Mouse (Mus musculus) heart, embryonic 16.5 days (tissue): Measurements from ENCODE around the gene Tmem91. TPM values are rescaled to one million over a fixed set of nuclear protein-coding genes. Genes with fewer than 3 reads are reported as not detected.
A peak's percentile ranks its signal among the peaks of the same experiment; 100 is the strongest.

Source experiments
- ATAC-seq: fragments of 200-750 bp; cut with Nextera tagmentation; replicated peaks from 2 replicates; pipeline ENCODE4 v1.8.0; 2017; ENCODE audit warnings: moderate number of reproducible peaks; ENCODE audit not compliant: insufficient read depth, low FRiP score; ENCODE audit errors: extremely low read depth
- H3K27ac ChIP-seq: fragments of 300-500 bp; sonication (generic); 2 replicates; pipeline ENCODE4 v1.5.1; 2014; ENCODE audit warnings: mild to moderate bottlenecking, low read length, control low read depth, moderate library complexity
- H3K27me3 ChIP-seq: fragments of 300-500 bp; sonication (generic); 2 replicates; pipeline ENCODE4 v1.6.1; 2014; ENCODE audit warnings: low read length, mixed read lengths; ENCODE audit not compliant: control insufficient read depth, insufficient read depth
- H3K36me3 ChIP-seq: fragments of 300-500 bp; sonication (generic); 2 replicates; pipeline ENCODE4 v1.6.1; 2014; ENCODE audit not compliant: control insufficient read depth, insufficient read depth
- H3K4me1 ChIP-seq: fragments of 300-500 bp; sonication (generic); 2 replicates; pipeline ENCODE4 v1.6.1; 2014; ENCODE audit warnings: low read length, mixed read lengths; ENCODE audit not compliant: control insufficient read depth, insufficient read depth
- H3K4me2 ChIP-seq: fragments of 300-500 bp; sonication (generic); 2 replicates; pipeline ENCODE4 v1.6.1; 2014; ENCODE audit warnings: low read depth, mild to moderate bottlenecking, control low read depth, low read length
- H3K4me3 ChIP-seq: fragments of 300-500 bp; sonication (generic); 2 replicates; pipeline ENCODE4 v1.5.1; 2014; ENCODE audit warnings: mild to moderate bottlenecking, control low read depth, low read length
- H3K9ac ChIP-seq: fragments of 300-500 bp; sonication (generic); 2 replicates; pipeline ENCODE4 v1.6.1; 2014; ENCODE audit warnings: low read length, control low read depth
- H3K9me3 ChIP-seq: fragments of 300-500 bp; sonication (generic); replicated peaks from 2 replicates; pipeline ENCODE4 v1.6.1; 2016; ENCODE audit warnings: low read length; ENCODE audit not compliant: control insufficient read depth
- WGBS: fragments of 180-500 bp; shearing (Covaris S2); extraction: QIAGEN DNeasy Blood & Tissue Kit; methylation state at CpG from one replicate; pipeline ENCODE4 v1.1.7; 2014; 5-methylcytosine and 5-hydroxymethylcytosine counted together
- polyA plus RNA-seq: library from polyadenylated mRNA; unstranded; fragments of >200 nt; fragmentation: Nextera tagmentation; extraction: Ambion mirVana; gene quantifications from 2 replicates; pipeline ENCODE4 v1.2.1, GENCODE M21; 2015

The Tmem91 gene
- polyA plus RNA-seq, 1 experiment from 2014 or later, result 2.2 TPM

DNA sequence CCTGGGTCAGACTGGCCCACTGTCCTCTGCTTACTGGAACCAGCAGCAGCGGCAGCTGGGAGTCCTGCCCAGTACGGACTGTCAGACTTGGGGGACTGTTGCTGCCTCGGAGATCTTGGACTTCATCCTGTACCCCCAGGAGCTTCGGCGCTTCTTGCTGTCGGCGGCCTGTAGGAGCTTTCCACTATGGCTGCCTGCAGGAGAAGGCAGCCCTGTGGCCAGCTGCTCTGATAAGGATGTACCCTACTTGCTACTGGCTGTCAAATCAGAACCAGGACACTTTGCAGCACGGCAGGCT is 46.7 kb downstream of the Tmem91 start:
- H3K4me3 ChIP-seq, result peak overlapping the region; percentile 52
- peaks cover 23% of the 10 kb centered on the region for H3K4me1 ChIP-seq
- H3K27me3 ChIP-seq, result no peaks in the 10 kb centered on the region
- no peaks in the 10 kb centered on the region for H3K9me3 ChIP-seq
- peak overlapping the region; percentile 70 for H3K9ac ChIP-seq
- 40% methylated on average over 8 of the region's 8 CpGs for WGBS
- no peak for ATAC-seq
- H3K36me3 ChIP-seq, result peaks cover 9% of the 10 kb centered on the region
- H3K27ac ChIP-seq, result no peak overlapping the region
- peak overlapping the region; percentile 67 for H3K4me2 ChIP-seq

DNA sequence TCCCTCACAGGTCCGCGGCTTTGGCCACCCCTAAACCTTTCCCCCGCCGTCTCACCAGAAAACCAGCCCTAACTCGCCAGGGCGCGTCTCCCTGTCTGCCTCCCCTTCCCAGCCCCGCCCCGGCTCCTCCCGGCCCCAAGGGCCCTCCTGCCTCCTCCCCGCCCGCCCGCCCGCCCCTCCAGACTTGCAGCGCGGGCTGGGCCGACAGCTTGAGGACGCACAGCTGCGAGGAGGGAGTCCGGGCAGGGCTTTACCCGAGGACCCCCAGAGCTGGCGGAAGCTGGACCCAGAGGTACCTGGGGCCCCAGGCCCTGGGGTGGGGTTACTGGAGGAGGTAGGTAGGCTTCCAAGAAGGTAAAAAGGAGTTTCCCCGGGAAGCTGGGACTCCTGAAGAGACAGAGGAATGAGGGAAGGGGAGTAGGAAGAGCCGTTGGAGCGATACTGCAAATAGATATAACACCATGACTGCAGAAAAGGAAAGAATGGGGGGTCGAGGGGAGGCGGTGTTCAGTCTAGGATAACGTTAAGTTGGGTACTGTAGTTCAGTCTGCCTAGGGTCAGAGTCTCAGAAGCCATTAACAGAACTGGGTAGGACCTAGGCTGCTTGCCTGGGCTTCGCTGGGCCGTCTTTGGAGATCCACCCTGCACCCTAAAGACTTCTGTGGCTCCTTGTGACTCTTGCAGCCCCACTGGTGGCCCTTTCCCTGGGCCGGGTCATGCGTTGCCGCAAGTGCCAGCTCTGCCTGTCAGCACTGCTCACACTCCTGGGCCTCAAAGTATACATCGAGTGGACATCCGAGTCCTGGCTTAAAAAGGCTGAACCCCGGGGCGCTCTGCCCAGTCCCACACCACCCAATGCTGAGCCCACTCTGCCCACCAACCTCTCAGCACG is 47.3 kb downstream of the Tmem91 start:
- no peaks in the 10 kb centered on the region for H3K27me3 ChIP-seq
- 14% methylated on average over 38 of the region's 38 CpGs for WGBS
- peaks cover 23% of the 10 kb centered on the region for H3K4me1 ChIP-seq
- H3K36me3 ChIP-seq, result peaks cover 13% of the 10 kb centered on the region
- no peaks in the 10 kb centered on the region for H3K9me3 ChIP-seq
- H3K27ac ChIP-seq, result peak overlapping the region; percentile 77
- H3K4me3 ChIP-seq, result peak overlapping the region; percentile 52
- ATAC-seq, result peak; percentile 76
- peak overlapping the region; percentile 67 for H3K4me2 ChIP-seq
- H3K9ac ChIP-seq, result peak overlapping the region; percentile 70

DNA sequence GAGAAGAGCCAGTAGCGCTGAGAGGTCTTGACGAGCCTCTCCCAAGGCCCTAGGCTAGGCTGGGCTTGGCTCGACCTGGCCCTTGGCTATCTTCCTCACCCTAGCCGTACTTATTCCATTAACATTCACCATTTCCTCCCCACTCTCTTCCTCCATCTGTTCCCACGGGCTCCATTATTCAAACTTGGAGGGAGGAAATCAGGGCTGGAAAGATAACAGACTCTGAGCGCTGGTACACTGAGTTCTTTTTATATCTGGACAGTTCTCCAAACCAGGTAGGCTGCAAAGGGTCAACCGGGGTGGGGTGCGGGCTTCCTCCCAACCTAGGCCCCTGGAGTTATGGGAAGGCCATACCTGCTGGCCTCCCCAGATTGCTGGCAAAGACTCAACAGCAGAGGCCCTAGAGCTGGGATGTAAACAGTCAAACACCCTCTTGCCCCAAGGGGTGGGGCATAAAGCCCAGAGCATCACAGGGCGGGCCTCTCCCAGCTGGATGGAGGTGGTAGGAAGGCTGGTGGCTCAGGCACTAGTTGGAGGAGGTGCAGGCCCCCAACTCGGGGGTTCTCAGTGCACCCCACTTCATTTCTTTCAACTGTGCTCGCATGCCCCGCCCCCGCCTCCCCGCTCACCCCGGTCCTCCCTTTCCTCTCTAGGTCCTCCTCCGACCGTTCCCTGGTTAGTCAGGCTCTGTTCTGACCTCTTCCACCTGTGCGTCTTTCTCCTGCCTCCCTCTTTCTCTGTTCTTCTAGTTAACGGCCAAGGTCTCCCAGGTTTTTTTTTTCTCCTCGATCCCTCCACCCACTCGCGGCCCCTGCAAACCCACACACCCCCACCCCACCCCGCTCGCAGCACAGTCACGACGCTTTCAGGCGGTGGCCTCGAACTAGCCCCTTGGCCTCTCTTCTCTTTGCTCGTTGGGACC is 48.2 kb downstream of the Tmem91 start, which contains the start of gene B3gnt8:
TSS of gene B3gnt8 (plus strand) at position 146 of the 922 bp plus-strand sequence.
- H3K4me1 ChIP-seq, result peaks cover 23% of the 10 kb centered on the region
- H3K4me2 ChIP-seq, result peak within 1 kb of the TSS; percentile 67
- peak; percentile 53 for ATAC-seq
- WGBS, result 11% methylated on average over 29 of the region's 29 CpGs
- H3K9ac ChIP-seq, result peak within 1 kb of the TSS; percentile 70
- H3K36me3 ChIP-seq, result peaks cover 20% of the 10 kb centered on the region
- no peaks in the 10 kb centered on the region for H3K27me3 ChIP-seq
- H3K27ac ChIP-seq, result peak within 1 kb of the TSS; percentile 77
- peak within 1 kb of the TSS; percentile 52 for H3K4me3 ChIP-seq
- H3K9me3 ChIP-seq, result no peaks in the 10 kb centered on the region

DNA sequence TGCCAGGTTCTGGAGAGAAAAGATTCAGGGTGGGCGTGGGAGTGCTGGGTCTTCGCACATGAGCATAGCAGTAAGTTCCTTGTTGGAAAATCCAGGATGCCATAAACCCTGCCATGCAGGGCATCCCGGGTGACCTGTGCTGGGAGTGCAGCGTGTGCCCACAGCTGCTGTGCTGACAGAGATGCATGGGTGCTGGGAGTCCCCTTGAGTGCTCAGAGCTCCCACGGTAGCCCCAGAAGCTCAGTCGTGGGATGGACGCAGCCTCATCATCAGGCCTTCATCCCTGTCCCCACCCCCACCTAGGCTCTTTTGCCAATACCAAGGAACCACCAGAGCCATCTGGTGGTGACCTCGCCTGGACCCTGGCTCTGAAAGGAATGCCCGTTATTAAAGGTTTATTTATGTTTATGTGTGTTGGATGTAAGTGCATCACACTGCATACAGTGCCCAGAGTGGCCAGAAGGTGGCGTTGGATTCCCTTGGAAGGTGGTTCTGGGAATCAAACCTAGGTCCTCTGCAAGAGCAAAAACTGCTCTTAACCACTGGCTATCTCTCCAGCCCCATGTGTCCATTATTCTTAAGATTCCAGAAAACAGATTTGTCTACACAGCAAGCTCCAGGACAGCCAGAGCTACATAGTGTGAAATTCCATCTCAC is 49.2 kb downstream of the Tmem91 start:
- Histone ChIP-seq H3K9ac (no peak overlapping the region), H3K27ac (peak overlapping the region; percentile 77; the same call in 1 of the 2 replicates), H3K27me3 (no peaks in the 10 kb centered on the region), H3K4me3 (no peak overlapping the region), H3K9me3 (no peaks in the 10 kb centered on the region), H3K4me1 (peaks cover 23% of the 10 kb centered on the region), H3K4me2 (no peak overlapping the region), H3K36me3 (peaks cover 25% of the 10 kb centered on the region)
- no peak for ATAC-seq
- 80% methylated on average over 10 of the region's 10 CpGs for WGBS

DNA sequence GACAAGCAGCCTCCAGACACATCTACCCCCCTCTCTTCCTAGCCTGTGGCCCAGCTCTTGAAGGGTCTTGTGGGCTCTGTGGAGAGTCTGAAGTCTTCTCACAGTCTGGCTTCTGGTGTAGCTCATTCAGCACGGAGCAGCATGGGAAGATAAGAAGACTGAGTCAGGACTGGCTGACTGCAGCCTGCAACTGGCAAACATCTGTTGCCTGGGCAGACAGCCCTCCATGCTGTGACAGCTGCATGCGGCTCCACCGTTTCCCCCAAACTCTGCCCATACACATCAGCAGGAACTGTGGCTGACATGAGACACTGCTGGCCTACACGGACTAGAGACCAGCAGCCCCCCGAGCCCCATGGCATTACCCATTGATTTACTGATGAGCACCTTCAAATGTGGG is 50.1 kb downstream of the Tmem91 start:
- Histone ChIP-seq H3K4me1 (peaks cover 27% of the 10 kb centered on the region), H3K36me3 (peaks cover 25% of the 10 kb centered on the region)

DNA sequence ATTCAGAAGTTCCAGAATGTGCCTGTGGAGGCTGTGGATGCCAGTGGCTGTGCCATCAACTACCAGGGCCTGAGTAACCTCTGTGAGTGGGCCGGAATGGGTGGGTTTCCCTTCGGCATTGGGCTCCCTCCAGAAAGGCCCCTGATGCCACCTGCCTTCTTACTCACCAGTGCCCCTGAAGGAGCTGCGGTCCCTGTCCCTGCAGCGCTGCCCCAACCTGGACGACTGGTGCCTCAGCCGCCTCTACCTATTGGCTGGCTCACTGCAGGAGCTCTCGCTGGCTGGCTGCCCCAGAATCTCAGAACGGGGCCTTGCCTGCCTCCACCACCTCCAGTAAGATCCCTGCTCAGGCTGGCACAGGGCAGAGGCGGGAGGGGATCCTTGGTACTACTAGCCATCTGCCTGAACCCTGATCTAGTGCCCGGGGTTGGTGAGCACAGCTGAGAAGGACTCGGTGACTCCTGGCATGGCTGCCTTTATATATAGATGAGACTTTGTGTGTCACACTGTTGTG is 51.1 kb downstream of the Tmem91 start:
- Histone ChIP-seq H3K27me3 (no peaks in the 10 kb centered on the region), H3K9me3 (no peaks in the 10 kb centered on the region), H3K4me1 (peaks cover 30% of the 10 kb centered on the region), H3K27ac (no peak overlapping the region), H3K9ac (no peak overlapping the region), H3K4me2 (no peak overlapping the region), H3K36me3 (peaks cover 25% of the 10 kb centered on the region), H3K4me3 (no peak overlapping the region)
- WGBS, result 85% methylated on average over 11 of the region's 11 CpGs
- no peak for ATAC-seq

More for the DNA sequence above, 50.1 kb downstream of the Tmem91 start:
- Histone ChIP-seq H3K27me3 (no peaks in the 10 kb centered on the region), H3K9me3 (no peaks in the 10 kb centered on the region), H3K27ac (peak overlapping the region; percentile 15), H3K9ac (no peak overlapping the region), H3K4me2 (no peak overlapping the region), H3K4me3 (no peak overlapping the region)
- ATAC-seq, result no peak; the same call in 1 of the 2 replicates
- 34% methylated on average over 5 of the region's 5 CpGs for WGBS

DNA sequence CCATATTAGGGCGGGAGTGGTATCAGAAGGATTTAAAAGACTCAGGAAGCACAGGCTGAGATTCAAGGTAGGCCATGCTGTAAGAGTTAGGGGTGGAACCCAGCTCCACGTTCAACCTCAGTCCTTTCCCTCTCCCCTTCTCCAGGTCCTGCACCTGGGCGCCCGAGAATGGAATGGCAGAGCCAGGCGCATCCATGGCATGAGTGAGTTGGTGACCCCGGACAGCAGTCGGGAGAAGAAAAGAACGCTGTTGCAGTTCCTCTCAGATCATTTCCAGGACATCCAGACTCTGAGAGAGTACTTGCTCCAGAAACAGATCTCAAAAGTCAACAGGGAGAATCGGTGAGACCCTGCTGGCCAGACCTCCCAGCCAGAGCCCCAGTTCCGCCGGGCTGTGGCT is 54.2 kb downstream of the Tmem91 start:
- Histone ChIP-seq H3K4me1 (peaks cover 13% of the 10 kb centered on the region), H3K27ac (no peak overlapping the region), H3K9ac (no peak overlapping the region), H3K4me2 (no peak overlapping the region), H3K36me3 (peaks cover 25% of the 10 kb centered on the region), H3K9me3 (no peaks in the 10 kb centered on the region), H3K4me3 (no peak overlapping the region), H3K27me3 (no peaks in the 10 kb centered on the region)
- no peak for ATAC-seq
- WGBS, result 88% methylated on average over 11 of the region's 11 CpGs

DNA sequence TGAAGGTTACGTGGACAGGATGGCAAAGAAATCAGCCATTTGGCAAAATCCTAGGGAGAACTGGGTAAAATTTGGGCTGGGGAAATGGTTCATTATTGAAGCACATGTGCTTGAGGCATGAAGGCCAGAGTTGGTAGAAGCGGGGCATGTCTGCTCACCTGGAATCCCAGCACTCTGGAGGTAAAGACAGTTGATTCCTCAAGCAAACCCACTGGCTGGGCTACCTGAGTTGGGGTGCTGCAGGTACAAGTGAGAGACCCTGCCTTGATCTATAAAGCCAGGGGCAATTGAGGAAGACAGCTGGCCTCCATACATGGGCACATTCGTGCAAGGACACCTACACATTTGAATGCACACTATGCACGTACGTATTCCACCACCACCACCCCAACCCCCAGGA is 54.9 kb downstream of the Tmem91 start:
- WGBS, result 93% methylated on average over 5 of the region's 5 CpGs
- H3K27me3 ChIP-seq, result no peaks in the 10 kb centered on the region
- H3K9ac ChIP-seq, result no peak overlapping the region
- H3K4me2 ChIP-seq, result peak overlapping the region; percentile 79
- peak overlapping the region; percentile 71 for H3K4me3 ChIP-seq
- H3K4me1 ChIP-seq, result peaks cover 10% of the 10 kb centered on the region; the same call in 1 of the 2 replicates
- no peaks in the 10 kb centered on the region for H3K9me3 ChIP-seq
- H3K27ac ChIP-seq, result no peak overlapping the region
- no peak for ATAC-seq
- peaks cover 24% of the 10 kb centered on the region for H3K36me3 ChIP-seq
